Mouse (Mus musculus) testis, adult 2 months (tissue): Measurements from ENCODE around the gene Sgpp2. TPM values are rescaled to one million over a fixed set of nuclear protein-coding genes. Genes with fewer than 3 reads are reported as not detected.

ENCODE experiments used
- H3K27ac ChIP-seq: fragments of 200-500 bp; 2 replicates; pipeline ENCODE4 v1.5.1; 2012; ENCODE audit warnings: low read depth, low read length; ENCODE audit not compliant: control insufficient read depth, insufficient read depth
- H3K27me3 ChIP-seq: fragments of 200-500 bp; 2 replicates; pipeline ENCODE4 v1.6.1; 2012; ENCODE audit warnings: mild to moderate bottlenecking, low read length, moderate library complexity; ENCODE audit not compliant: control insufficient read depth, insufficient read depth
- H3K36me3 ChIP-seq: fragments of 200-500 bp; 2 replicates; pipeline ENCODE4 v1.6.1; 2012; ENCODE audit warnings: mild to moderate bottlenecking, low read length; ENCODE audit not compliant: control insufficient read depth, insufficient read depth
- H3K4me1 ChIP-seq: fragments of 200-500 bp; 2 replicates; pipeline ENCODE4 v1.6.1; 2012; ENCODE audit warnings: low read length; ENCODE audit not compliant: control insufficient read depth, insufficient read depth
- H3K4me3 ChIP-seq: fragments of 200-500 bp; 2 replicates; pipeline ENCODE4 v1.5.1; 2012; ENCODE audit warnings: low read depth, mild to moderate bottlenecking, low read length, moderate library complexity, mixed read lengths; ENCODE audit not compliant: control insufficient read depth
- CTCF ChIP-seq: fragments of 200-500 bp; IDR thresholded peaks from 2 replicates; pipeline ENCODE4 v1.5.1; 2012; ENCODE audit warnings: low read depth, mild to moderate bottlenecking, inconsistent platforms, low read length, moderate library complexity; ENCODE audit not compliant: control insufficient read depth, insufficient read depth, insufficient replicate concordance
- POLR2A ChIP-seq: fragments of 200-500 bp; IDR thresholded peaks from 2 replicates; pipeline ENCODE4 v1.6.1; 2012; ENCODE audit warnings: low read depth, mild to moderate bottlenecking, inconsistent platforms, low read length, moderate library complexity; ENCODE audit not compliant: control insufficient read depth
- polyA plus RNA-seq: library from polyadenylated mRNA; depleted of rRNA; stranded (reverse); fragments of >200 nt; gene quantifications from 2 replicates; pipeline ENCODE4 v1.2.3, GENCODE M21; 2012; rRNA removed

Gene Sgpp2
- polyA plus RNA-seq, 1 experiment = 8.7 TPM

DNA sequence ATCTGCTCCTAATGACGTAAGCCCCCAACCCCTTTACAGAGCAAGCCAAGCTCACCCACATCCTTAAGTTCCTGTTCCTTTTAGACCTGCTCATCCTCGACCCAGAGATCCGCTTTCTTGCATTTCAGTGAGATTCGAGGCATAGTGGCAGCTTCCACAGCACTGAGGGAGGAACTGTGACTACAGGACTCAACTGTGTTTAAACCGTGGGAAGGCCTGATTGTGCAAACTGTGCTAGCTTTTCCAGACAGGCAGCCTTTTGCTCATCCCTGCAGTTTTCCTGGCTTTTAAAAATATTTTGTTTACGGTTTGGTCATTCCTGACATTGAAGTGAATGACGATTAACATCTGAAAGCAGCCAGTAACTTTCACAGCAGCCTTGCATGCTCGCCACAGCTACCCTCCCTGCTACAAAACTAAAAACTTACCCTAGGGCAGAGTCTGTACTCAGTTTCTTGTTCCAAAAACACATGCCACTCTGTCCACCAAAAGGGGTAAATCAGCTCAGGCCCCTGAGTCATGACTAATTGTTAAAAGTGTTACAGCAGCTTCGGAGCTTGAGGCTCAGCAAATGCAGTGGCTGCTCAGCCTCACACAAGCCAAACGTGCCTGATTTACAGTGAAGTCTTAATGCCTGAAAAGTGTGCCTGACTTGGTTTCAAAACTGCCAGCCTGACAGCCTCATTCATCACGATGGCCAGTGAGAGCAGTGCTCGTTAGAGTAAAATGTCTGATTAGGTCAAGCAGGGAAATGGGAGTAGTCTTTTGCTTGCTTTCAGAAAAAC is 141.1 kb downstream of the Sgpp2 start:
- no peak for TF ChIP-seq POLR2A
- no peak for TF ChIP-seq CTCF
- H3K36me3 ChIP-seq = peaks cover 6% of the 10 kb centered on the region

DNA sequence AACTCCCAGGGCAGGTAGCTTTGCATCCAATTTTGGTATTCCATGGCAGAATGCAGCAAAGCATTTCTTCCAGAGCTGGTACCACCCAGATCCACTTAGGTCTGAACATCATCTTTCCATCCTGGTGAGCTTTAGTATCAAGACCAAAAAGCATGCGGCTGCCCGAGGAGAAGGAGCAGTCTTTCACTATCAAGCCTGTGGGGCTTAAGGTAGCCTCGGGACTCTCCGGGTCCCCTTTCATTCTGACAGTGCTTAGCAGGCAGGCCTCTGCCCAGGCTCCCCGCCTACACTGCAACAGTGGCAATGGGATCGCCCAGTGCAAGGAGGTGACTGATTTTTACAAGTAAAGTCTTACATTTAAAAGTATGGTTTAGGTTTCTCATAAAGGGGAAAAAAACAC is 142.4 kb downstream of the Sgpp2 start:
- Histone ChIP-seq H3K4me1 (no peaks in the 10 kb centered on the region), H3K27me3 (no peaks in the 10 kb centered on the region), H3K4me3 (no peak overlapping the region), H3K27ac (no peak overlapping the region), H3K36me3 (peaks cover 6% of the 10 kb centered on the region)
- TF ChIP-seq POLR2A = no peak
- no peak for TF ChIP-seq CTCF

More for the DNA sequence above, 141.1 kb downstream of the Sgpp2 start:
- Histone ChIP-seq H3K27me3 (no peaks in the 10 kb centered on the region), H3K27ac (no peak overlapping the region), H3K4me3 (no peak overlapping the region), H3K4me1 (no peaks in the 10 kb centered on the region)

DNA sequence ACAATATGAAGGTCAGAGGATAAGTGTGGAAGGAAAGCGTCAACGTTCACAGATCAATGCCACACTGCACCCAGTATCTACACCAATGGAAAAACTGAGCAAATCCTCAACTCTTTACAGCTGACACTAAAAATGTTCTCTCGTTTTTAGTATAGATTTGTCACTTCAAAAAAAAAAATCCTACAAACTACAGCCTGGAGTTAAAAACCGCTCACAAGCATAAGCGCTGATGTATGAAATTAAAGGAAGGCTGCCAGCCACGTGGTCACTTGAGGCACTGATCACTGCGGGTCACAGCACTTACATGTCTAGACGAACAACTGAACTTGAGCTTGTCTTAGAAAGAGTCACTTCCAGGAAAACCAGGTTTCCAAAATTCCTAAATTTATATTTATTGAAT is 143.7 kb downstream of the Sgpp2 start:
- Histone ChIP-seq H3K4me1 (no peaks in the 10 kb centered on the region), H3K36me3 (peaks cover 6% of the 10 kb centered on the region), H3K27me3 (no peaks in the 10 kb centered on the region), H3K4me3 (no peak overlapping the region), H3K27ac (no peak overlapping the region)
- TF ChIP-seq CTCF = no peak
- no peak for TF ChIP-seq POLR2A

DNA sequence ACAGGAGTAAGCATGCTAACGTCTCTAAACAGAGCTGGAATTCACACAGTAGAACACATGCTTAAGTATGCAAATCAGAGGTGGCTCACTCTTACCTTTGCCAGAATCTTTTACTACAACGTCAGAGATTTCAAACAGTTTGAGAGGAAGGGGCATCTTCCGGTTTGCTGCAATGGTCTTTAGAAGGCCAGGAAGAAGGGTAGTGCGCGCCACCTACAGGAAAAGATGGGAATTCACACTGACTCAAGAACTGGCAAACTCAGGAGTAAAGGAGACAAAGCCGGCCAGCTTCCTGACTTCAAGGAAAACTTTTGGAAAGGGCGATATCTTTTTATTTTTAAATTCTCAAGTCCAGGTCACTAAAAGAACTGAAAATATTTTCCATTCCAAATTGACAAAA is 144.5 kb downstream of the Sgpp2 start:
- TF ChIP-seq POLR2A = no peak
- TF ChIP-seq CTCF = no peak

More for the DNA sequence above, 144.5 kb downstream of the Sgpp2 start:
- Histone ChIP-seq H3K4me1 (no peaks in the 10 kb centered on the region), H3K27me3 (no peaks in the 10 kb centered on the region), H3K4me3 (no peak overlapping the region), H3K36me3 (peaks cover 6% of the 10 kb centered on the region), H3K27ac (no peak overlapping the region)

Other genes with a start within 250 kb of the Sgpp2 start
- gene Pax3, start 113.2 kb upstream of the Sgpp2 start, polyA plus RNA-seq = 0.32 and 0.37 TPM in 2 replicates
- 25.7 and 28.4 TPM in 2 replicates for gene Farsb, start 178.6 kb downstream of the Sgpp2 start, polyA plus RNA-seq
- gene Mogat1, start 200.6 kb downstream of the Sgpp2 start, polyA plus RNA-seq = 1.2 and 1.5 TPM in 2 replicates
- gene BC035947, start 201.8 kb downstream of the Sgpp2 start, polyA plus RNA-seq = 0.28 and 0.42 TPM in 2 replicates